Mouse (Mus musculus) heart, embryonic 13.5 days (tissue): ENCODE measurements around the gene Glis2. TPM values are rescaled to one million over a fixed set of nuclear protein-coding genes. Genes with fewer than 3 reads are reported as not detected.

Source experiments
- ATAC-seq: fragments of 200-750 bp; cut with Nextera tagmentation; 2 replicates; pipeline ENCODE4 v1.8.0; 2017; ENCODE audit warnings: moderate TSS enrichment; ENCODE audit not compliant: insufficient number of reproducible peaks, low FRiP score, low TSS enrichment; ENCODE audit errors: extremely low read depth
- H3K27ac ChIP-seq: fragments of 300-500 bp; sonication (generic); replicated peaks from 2 replicates; pipeline ENCODE4 v1.5.1; 2015; ENCODE audit warnings: moderate library complexity, mild to moderate bottlenecking, inconsistent platforms
- H3K27me3 ChIP-seq: fragments of 300-500 bp; sonication (generic); replicated peaks from 2 replicates; pipeline ENCODE4 v1.6.1; 2015; ENCODE audit warnings: mild to moderate bottlenecking, inconsistent platforms
- H3K36me3 ChIP-seq: fragments of 300-500 bp; sonication (generic); 2 replicates; pipeline ENCODE4 v1.6.1; 2015; ENCODE audit warnings: mild to moderate bottlenecking, inconsistent platforms
- H3K4me1 ChIP-seq: fragments of 300-500 bp; sonication (generic); 2 replicates; pipeline ENCODE4 v1.6.1; 2015; ENCODE audit warnings: inconsistent platforms
- H3K4me2 ChIP-seq: fragments of 300-500 bp; sonication (generic); 2 replicates; pipeline ENCODE4 v1.6.1; 2015; ENCODE audit warnings: inconsistent platforms, mild to moderate bottlenecking, moderate library complexity
- H3K4me3 ChIP-seq: fragments of 300-500 bp; sonication (generic); 2 replicates; pipeline ENCODE4 v1.5.1; 2015; ENCODE audit warnings: moderate library complexity, mild to moderate bottlenecking, inconsistent platforms
- H3K9ac ChIP-seq: fragments of 300-500 bp; sonication (generic); 2 replicates; pipeline ENCODE4 v1.6.1; 2015; ENCODE audit warnings: inconsistent platforms, mild to moderate bottlenecking, moderate library complexity
- H3K9me3 ChIP-seq: fragments of 300-500 bp; sonication (generic); 2 replicates; pipeline ENCODE4 v1.6.1; 2016; ENCODE audit warnings: inconsistent platforms
- WGBS: fragments of 180-500 bp; shearing (Covaris S2); methylation state at CpG from one replicate; pipeline ENCODE4 v1.1.7; 2015; ENCODE audit warnings: mixed read lengths; 5-methylcytosine and 5-hydroxymethylcytosine counted together
- polyA plus RNA-seq: library from polyadenylated mRNA; unstranded; fragments of >200 nt; fragmentation: Nextera tagmentation; extraction: Ambion mirVana; gene quantifications from 2 replicates; pipeline ENCODE4 v1.2.1, GENCODE M21; 2015

The Glis2 gene
- polyA plus RNA-seq, 1 experiment from 2014 or later, result 23.5 TPM

GRCm38 (mm10) chr16:4651624-4652023 is 57.1 kb downstream of the Glis2 start:
- no peak for ATAC-seq
- WGBS, result 73% methylated on average over 7 of the region's 7 CpGs
- H3K4me1 ChIP-seq, result peaks cover 78% of the 10 kb centered on the region
- H3K27me3 ChIP-seq, result no peaks in the 10 kb centered on the region
- H3K4me2 ChIP-seq, result no peak overlapping the region
- H3K9me3 ChIP-seq, result no peaks in the 10 kb centered on the region
- peak overlapping the region; percentile 47; the same call in 1 of the 2 replicates for H3K9ac ChIP-seq
- H3K27ac ChIP-seq, result peak overlapping the region; percentile 55
- H3K36me3 ChIP-seq, result peaks cover 78% of the 10 kb centered on the region
- H3K4me3 ChIP-seq, result no peak overlapping the region

- Histone ChIP-seq H3K27me3 (no peaks in the 10 kb centered on the region), H3K27ac (peak overlapping the region; percentile 55), H3K9me3 (no peaks in the 10 kb centered on the region), H3K4me1 (peaks cover 76% of the 10 kb centered on the region), H3K4me2 (no peak overlapping the region), H3K36me3 (peaks cover 78% of the 10 kb centered on the region), H3K4me3 (no peak overlapping the region), H3K9ac (peak overlapping the region; percentile 25; the same call in 1 of the 2 replicates)
- no peak for ATAC-seq
- 49% methylated on average over 4 of the region's 4 CpGs for WGBS
Observed at GRCm38 (mm10) chr16:4652707-4653416, 58.3 kb downstream of the Glis2 start.

GRCm38 (mm10) chr16:4654706-4655105 is 60.2 kb downstream of the Glis2 start:
- Histone ChIP-seq H3K27ac (peak overlapping the region; percentile 88), H3K36me3 (peaks cover 60% of the 10 kb centered on the region)

GRCm38 (mm10) chr16:4655251-4655734 is 60.8 kb downstream of the Glis2 start:
- ATAC-seq, result no peak
- Histone ChIP-seq H3K9ac (peak overlapping the region; percentile 65), H3K4me1 (peaks cover 88% of the 10 kb centered on the region)

More at GRCm38 (mm10) chr16:4654706-4655105, 60.2 kb downstream of the Glis2 start:
- Histone ChIP-seq H3K4me2 (no peak overlapping the region), H3K9ac (peak overlapping the region; percentile 0; the same call in 1 of the 2 replicates), H3K27me3 (no peaks in the 10 kb centered on the region), H3K9me3 (no peaks in the 10 kb centered on the region), H3K4me3 (no peak overlapping the region), H3K4me1 (peaks cover 86% of the 10 kb centered on the region)
- 70% methylated on average over 10 of the region's 10 CpGs for WGBS
- ATAC-seq, result no peak

GRCm38 (mm10) chr16:4655764-4656570 is 61.5 kb downstream of the Glis2 start:
- peak overlapping the region; percentile 88 for H3K27ac ChIP-seq
- H3K4me2 ChIP-seq, result 0 out of 2 replicates have a peak overlapping the region, but pooled peaks have one; percentile 12
- H3K4me3 ChIP-seq, result no peak overlapping the region
- peak overlapping the region; percentile 65 for H3K9ac ChIP-seq
- H3K4me1 ChIP-seq, result peaks cover 85% of the 10 kb centered on the region
- no peaks in the 10 kb centered on the region for H3K9me3 ChIP-seq
- H3K27me3 ChIP-seq, result no peaks in the 10 kb centered on the region
- 14% methylated on average over 11 of the region's 11 CpGs for WGBS
- ATAC-seq, result no peak
- H3K36me3 ChIP-seq, result peaks cover 57% of the 10 kb centered on the region

More at GRCm38 (mm10) chr16:4655251-4655734, 60.8 kb downstream of the Glis2 start:
- H3K27me3 ChIP-seq, result no peaks in the 10 kb centered on the region
- no peaks in the 10 kb centered on the region for H3K9me3 ChIP-seq
- H3K36me3 ChIP-seq, result peaks cover 57% of the 10 kb centered on the region
- peak overlapping the region; percentile 88 for H3K27ac ChIP-seq
- H3K4me2 ChIP-seq, result 0 out of 2 replicates have a peak overlapping the region, but pooled peaks have one; percentile 12
- 41% methylated on average over 4 of the region's 4 CpGs for WGBS
- H3K4me3 ChIP-seq, result no peak overlapping the region

GRCm38 (mm10) chr16:4656571-4657081 is 62.1 kb downstream of the Glis2 start:
- H3K27ac ChIP-seq, result peak overlapping the region; percentile 88
- H3K27me3 ChIP-seq, result no peaks in the 10 kb centered on the region
- peaks cover 57% of the 10 kb centered on the region for H3K36me3 ChIP-seq
- H3K9me3 ChIP-seq, result no peaks in the 10 kb centered on the region
- H3K9ac ChIP-seq, result peak overlapping the region; percentile 65
- 0 out of 2 replicates have a peak overlapping the region, but pooled peaks have one; percentile 12 for H3K4me2 ChIP-seq
- ATAC-seq, result no peak
- peaks cover 78% of the 10 kb centered on the region for H3K4me1 ChIP-seq
- no peak overlapping the region for H3K4me3 ChIP-seq
- WGBS, result 40% methylated on average over 9 of the region's 9 CpGs

- peaks cover 61% of the 10 kb centered on the region for H3K4me1 ChIP-seq
- no peaks in the 10 kb centered on the region for H3K27me3 ChIP-seq
- H3K4me2 ChIP-seq, result peak overlapping the region; percentile 39; the same call in 1 of the 2 replicates
- peak; percentile 60; the same call in 1 of the 2 replicates for ATAC-seq
- H3K9ac ChIP-seq, result peak overlapping the region; percentile 70
- H3K36me3 ChIP-seq, result peaks cover 46% of the 10 kb centered on the region
- H3K27ac ChIP-seq, result peak overlapping the region; percentile 81
- H3K9me3 ChIP-seq, result no peaks in the 10 kb centered on the region
- WGBS, result 17% methylated on average over 11 of the region's 11 CpGs
- no peak overlapping the region for H3K4me3 ChIP-seq
Observed at GRCm38 (mm10) chr16:4658781-4659245, 64.3 kb downstream of the Glis2 start.

- H3K27ac ChIP-seq, result peak overlapping the region; percentile 81
- H3K4me2 ChIP-seq, result peak overlapping the region; percentile 39; the same call in 1 of the 2 replicates
- H3K4me3 ChIP-seq, result no peak overlapping the region
- H3K4me1 ChIP-seq, result peaks cover 56% of the 10 kb centered on the region
- no peak for ATAC-seq
- H3K9ac ChIP-seq, result peak overlapping the region; percentile 70
- H3K9me3 ChIP-seq, result no peaks in the 10 kb centered on the region
- no peaks in the 10 kb centered on the region for H3K27me3 ChIP-seq
- WGBS, result 29% methylated on average over 2 of the region's 2 CpGs
- H3K36me3 ChIP-seq, result peaks cover 46% of the 10 kb centered on the region
Observed at GRCm38 (mm10) chr16:4659326-4659725, 64.8 kb downstream of the Glis2 start.

- Histone ChIP-seq H3K9ac (no peak overlapping the region), H3K36me3 (peaks cover 57% of the 10 kb centered on the region), H3K27me3 (no peaks in the 10 kb centered on the region), H3K27ac (no peak overlapping the region), H3K4me3 (no peak overlapping the region), H3K4me2 (no peak overlapping the region), H3K4me1 (peaks cover 33% of the 10 kb centered on the region), H3K9me3 (no peaks in the 10 kb centered on the region)
- ATAC-seq, result no peak
- 61% methylated on average over 2 of the region's 2 CpGs for WGBS
Observed at GRCm38 (mm10) chr16:4661605-4662004, 67.1 kb downstream of the Glis2 start.

GRCm38 (mm10) chr16:4663806-4664205 is 69.3 kb downstream of the Glis2 start:
- H3K27me3 ChIP-seq, result no peaks in the 10 kb centered on the region
- H3K4me3 ChIP-seq, result no peak overlapping the region
- H3K4me1 ChIP-seq, result peaks cover 15% of the 10 kb centered on the region
- no peak for ATAC-seq
- WGBS, result 70% methylated on average over 2 of the region's 2 CpGs
- H3K4me2 ChIP-seq, result no peak overlapping the region
- no peak overlapping the region for H3K9ac ChIP-seq
- H3K36me3 ChIP-seq, result peaks cover 72% of the 10 kb centered on the region
- no peaks in the 10 kb centered on the region for H3K9me3 ChIP-seq
- no peak overlapping the region for H3K27ac ChIP-seq

GRCm38 (mm10) chr16:4665726-4666125 is 71.2 kb downstream of the Glis2 start:
- Histone ChIP-seq H3K9me3 (no peaks in the 10 kb centered on the region), H3K36me3 (peaks cover 84% of the 10 kb centered on the region)
- ATAC-seq, result no peak

More at GRCm38 (mm10) chr16:4665726-4666125, 71.2 kb downstream of the Glis2 start:
- 83% methylated on average over 2 of the region's 2 CpGs for WGBS
- H3K9ac ChIP-seq, result no peak overlapping the region
- no peak overlapping the region for H3K4me2 ChIP-seq
- H3K27ac ChIP-seq, result no peak overlapping the region
- H3K4me3 ChIP-seq, result no peak overlapping the region
- H3K4me1 ChIP-seq, result peaks cover 3% of the 10 kb centered on the region
- H3K27me3 ChIP-seq, result no peaks in the 10 kb centered on the region
